Mouse (Mus musculus) heart, adult 2 months (tissue): Measurements from ENCODE around the gene Phf20. TPM values are rescaled to one million over a fixed set of nuclear protein-coding genes. Genes with fewer than 3 reads are reported as not detected.
A peak's percentile ranks its signal among the peaks of the same experiment; 100 is the strongest.

Experiments
- DNase-seq, 2 experiments: peaks; one replicate each; pipeline ENCODE4 v3.0.0; 2021
- H3K27ac ChIP-seq: fragments of 200-600 bp; 2 replicates; pipeline ENCODE4 v1.8.1; 2022
- H3K27me3 ChIP-seq: fragments of 200-500 bp; 2 replicates; pipeline ENCODE4 v1.6.1; 2012; ENCODE audit warnings: mild to moderate bottlenecking, low read length, inconsistent platforms, mixed read lengths; ENCODE audit not compliant: control insufficient read depth, insufficient read depth
- H3K36me3 ChIP-seq: fragments of 200-500 bp; 2 replicates; pipeline ENCODE4 v1.6.1; 2012; ENCODE audit warnings: low read length, inconsistent platforms; ENCODE audit not compliant: control insufficient read depth, insufficient read depth
- H3K4me1 ChIP-seq: fragments of 200-500 bp; 2 replicates; pipeline ENCODE4 v1.6.1; 2011; ENCODE audit warnings: low read length; ENCODE audit not compliant: control insufficient read depth, insufficient read depth
- H3K4me3 ChIP-seq: fragments of 200-600 bp; 2 replicates; pipeline ENCODE4 v1.8.1; 2022
- H3K79me2 ChIP-seq: fragments of 200-500 bp; replicated peaks from 2 replicates; pipeline ENCODE4 v1.6.1; 2012; ENCODE audit warnings: mild to moderate bottlenecking, inconsistent platforms, low read length, moderate library complexity, mixed read lengths; ENCODE audit not compliant: control insufficient read depth, insufficient read depth
- H3K9ac ChIP-seq: fragments of 200-500 bp; 2 replicates; pipeline ENCODE4 v1.6.1; 2012; ENCODE audit warnings: low read depth, mild to moderate bottlenecking, control low read depth, inconsistent platforms, low read length, mixed read lengths
- CTCF ChIP-seq: fragments of 200-600 bp; IDR thresholded peaks from 2 replicates; pipeline ENCODE4 v1.8.1; 2022; ENCODE audit warnings: antibody characterized with exemption, mild to moderate bottlenecking, moderate library complexity
- EP300 ChIP-seq: fragments of 200-500 bp; IDR thresholded peaks from 2 replicates; pipeline ENCODE4 v1.6.1; 2011; ENCODE audit warnings: low read depth, low read length, control low read depth; ENCODE audit not compliant: insufficient read depth
- POLR2A ChIP-seq: fragments of 200-500 bp; IDR thresholded peaks from 2 replicates; pipeline ENCODE4 v1.6.1; 2011; ENCODE audit warnings: mild to moderate bottlenecking, low read depth, low read length, control low read depth; ENCODE audit not compliant: insufficient read depth
- WGBS: fragments of 180-500 bp; shearing (Covaris S2); methylation state at CpG from one replicate; pipeline ENCODE4 v1.1.7; 2018; 5-methylcytosine and 5-hydroxymethylcytosine counted together
- intact Hi-C: fragments of 180-260 bp; cut with DNase I; formaldehyde crosslinking; loops from one replicate; pipeline ENCODE4 v1.15.1; 2025
- polyA plus RNA-seq: library from polyadenylated mRNA; depleted of rRNA; stranded (reverse); fragments of >200 nt; gene quantifications from 2 replicates; pipeline ENCODE4 v1.2.3, GENCODE M21; 2012
- total RNA-seq, 2 experiments: library from RNA; stranded (reverse); gene quantifications; 2 replicates each; pipeline ENCODE4 v1.2.3; 2021

Phf20 gene
- total and polyA plus RNA-seq, 3 experiments: 7.1 to 20.0 (median 15.6) TPM

DNA sequence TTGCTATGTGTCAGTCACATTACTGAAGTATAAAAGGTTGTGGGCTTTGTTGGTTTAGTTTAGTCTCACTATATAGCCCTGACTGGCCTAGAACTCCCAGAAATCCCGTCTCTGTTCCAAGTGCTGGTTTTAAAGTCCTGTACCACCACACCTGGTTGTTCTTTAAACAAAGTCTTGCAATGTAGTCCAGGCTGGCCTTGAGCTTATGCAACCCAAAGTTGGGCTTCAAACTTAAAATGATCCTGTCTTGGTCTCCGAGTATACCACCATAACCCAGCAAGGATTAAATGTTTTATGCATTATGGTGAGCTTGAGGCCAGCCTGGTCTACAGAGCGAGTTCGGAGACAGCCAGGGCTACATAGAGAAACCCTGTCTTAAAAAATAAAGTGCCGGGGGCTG lies 113.7 kb downstream of the Phf20 start:
- no peaks in the 10 kb centered on the region for H3K27me3 ChIP-seq
- H3K4me3 ChIP-seq: no peak overlapping the region
- no peaks in the 10 kb centered on the region for H3K79me2 ChIP-seq
- H3K4me1 ChIP-seq: peaks cover 2% of the 10 kb centered on the region; the same call in 1 of the 2 replicates
- no peak for DNase-seq
- H3K27ac ChIP-seq: no peak overlapping the region
- intact Hi-C loops: no loop called here
- 93% methylated on average over 5 of the region's 5 CpGs for WGBS
- no peak overlapping the region for H3K9ac ChIP-seq
- H3K36me3 ChIP-seq: no peaks in the 10 kb centered on the region
- TF ChIP-seq POLR2A (no peak), CTCF (no peak), EP300 (no peak)

GRCm38 (mm10) chr2:156310455-156310854 lies 114.2 kb downstream of the Phf20 start:
- H3K27ac ChIP-seq: no peak overlapping the region
- intact Hi-C loops: no loop called here
- no peak for DNase-seq
- no peaks in the 10 kb centered on the region for H3K79me2 ChIP-seq
- H3K27me3 ChIP-seq: no peaks in the 10 kb centered on the region
- H3K4me1 ChIP-seq: peaks cover 2% of the 10 kb centered on the region; the same call in 1 of the 2 replicates
- TF ChIP-seq POLR2A (no peak), CTCF (no peak), EP300 (no peak)
- H3K36me3 ChIP-seq: no peaks in the 10 kb centered on the region
- H3K9ac ChIP-seq: no peak overlapping the region
- H3K4me3 ChIP-seq: no peak overlapping the region
- WGBS: 90% methylated on average over 5 of the region's 5 CpGs

- Histone ChIP-seq H3K79me2 (no peaks in the 10 kb centered on the region), H3K4me1 (peaks cover 2% of the 10 kb centered on the region; the same call in 1 of the 2 replicates), H3K9ac (no peak overlapping the region), H3K27ac (no peak overlapping the region), H3K4me3 (no peak overlapping the region), H3K27me3 (no peaks in the 10 kb centered on the region), H3K36me3 (no peaks in the 10 kb centered on the region)
- no peak for DNase-seq
- 91% methylated on average over 5 of the region's 5 CpGs for WGBS
- intact Hi-C loops: no loop called here
- TF ChIP-seq CTCF: no peak
- no peak for TF ChIP-seq EP300
- TF ChIP-seq POLR2A: no peak
Observed at GRCm38 (mm10) chr2:156310945-156311344, 114.7 kb downstream of the Phf20 start.

GRCm38 (mm10) chr2:156311441-156311840 lies 115.2 kb downstream of the Phf20 start:
- Histone ChIP-seq H3K27me3 (no peaks in the 10 kb centered on the region), H3K4me3 (peak overlapping the region; percentile 71), H3K36me3 (no peaks in the 10 kb centered on the region), H3K9ac (peak overlapping the region; percentile 76), H3K27ac (peak overlapping the region; percentile 92), H3K79me2 (no peaks in the 10 kb centered on the region), H3K4me1 (peaks cover 2% of the 10 kb centered on the region; the same call in 1 of the 2 replicates)
- WGBS: 13% methylated on average over 8 of the region's 8 CpGs
- DNase-seq: no peak
- intact Hi-C loops: no loop called here
- TF ChIP-seq CTCF: no peak
- no peak for TF ChIP-seq POLR2A
- TF ChIP-seq EP300: no peak

DNA sequence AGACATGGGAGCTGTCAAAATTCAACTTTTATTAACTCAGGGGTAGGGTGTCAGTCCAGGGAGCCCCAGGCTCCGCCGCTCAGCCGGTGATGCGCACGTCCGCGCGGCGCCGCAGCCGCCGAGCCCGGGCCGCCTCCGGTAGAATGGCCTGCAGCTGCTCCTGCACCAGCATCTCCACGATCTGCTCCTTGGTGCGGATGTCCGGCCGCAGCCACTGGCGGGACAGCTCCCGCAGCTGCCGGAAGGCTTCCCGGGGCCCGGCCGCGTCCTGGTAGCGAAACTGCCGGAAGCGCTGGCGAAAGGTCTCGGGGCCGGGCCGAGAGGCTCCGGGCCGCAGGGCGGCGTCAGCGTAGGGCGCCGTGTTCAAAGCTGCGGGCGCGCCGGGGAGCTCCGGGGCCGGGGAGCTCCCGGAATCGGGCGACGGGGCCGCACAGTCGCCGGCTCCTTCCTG lies 115.6 kb downstream of the Phf20 start:
- Histone ChIP-seq H3K27ac (peak overlapping the region; percentile 92), H3K9ac (peak overlapping the region; percentile 76), H3K4me1 (peaks cover 2% of the 10 kb centered on the region; the same call in 1 of the 2 replicates), H3K27me3 (no peaks in the 10 kb centered on the region), H3K36me3 (no peaks in the 10 kb centered on the region), H3K4me3 (peak overlapping the region; percentile 71), H3K79me2 (no peaks in the 10 kb centered on the region)
- TF ChIP-seq EP300 (no peak), POLR2A (no peak), CTCF (0 out of 2 replicates have a peak, but pooled peaks have one; percentile 17)
- intact Hi-C loops: no loop called here
- peak; percentile 85 to 86 for DNase-seq
- under 1% methylated on average over 48 of the region's 53 CpGs for WGBS

GRCm38 (mm10) chr2:156312297-156312897 lies 116.1 kb downstream of the Phf20 start, which contains the start of the genes Cnbd2 and Scand1:
TSS of gene Cnbd2 (plus strand) at chr2:156312299.
TSS of gene Scand1 (minus strand) at chr2:156312704.
- Histone ChIP-seq H3K79me2 (no peaks in the 10 kb centered on the region), H3K27me3 (no peaks in the 10 kb centered on the region), H3K9ac (peak within 1 kb of the TSS; percentile 76), H3K4me3 (peak within 1 kb of the TSS; percentile 71), H3K4me1 (peaks cover 2% of the 10 kb centered on the region; the same call in 1 of the 2 replicates), H3K36me3 (no peaks in the 10 kb centered on the region), H3K27ac (peak within 1 kb of the TSS; percentile 92)
- WGBS: under 1% methylated on average over 49 of the region's 49 CpGs
- peak; percentile 81 for TF ChIP-seq POLR2A
- TF ChIP-seq CTCF: peak; percentile 27
- 0 out of 2 replicates have a peak, but pooled peaks have one; percentile 47 for TF ChIP-seq EP300
- intact Hi-C loops: no loop called here
- peak; percentile 87 to 89 for DNase-seq
